Mouse (Mus musculus) neural tube, embryonic 10.5 days (tissue): ENCODE results near the gene Prrc2b.

Experiments used
- DNase-seq: peaks from one replicate; pipeline ENCODE4 v3.0.0-alpha.2; 2017; ENCODE audit warnings: low spot score; ENCODE audit errors: extremely low spot score

Prrc2b gene

DNA sequence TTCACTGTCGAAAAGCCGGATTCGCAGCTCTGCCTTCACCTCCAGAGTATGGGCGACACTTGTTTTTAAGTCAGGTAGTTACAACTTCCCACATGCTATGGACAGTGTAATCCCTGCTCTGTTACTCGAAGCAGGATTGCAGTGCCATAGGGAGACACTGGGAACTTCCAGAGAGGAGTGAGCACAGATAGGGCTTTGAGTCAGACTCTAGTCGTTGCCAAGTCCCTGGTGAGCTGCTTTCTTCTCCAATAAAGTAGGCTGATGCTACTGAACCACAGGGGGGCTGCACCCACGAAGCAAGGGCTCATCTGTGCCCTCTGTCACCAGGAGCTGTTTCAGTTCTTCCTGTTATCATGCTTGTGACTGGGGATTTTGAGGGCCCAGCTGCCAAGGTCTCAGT is 70.7 kb downstream of the Prrc2b start:
- DNase-seq: no peak

DNA sequence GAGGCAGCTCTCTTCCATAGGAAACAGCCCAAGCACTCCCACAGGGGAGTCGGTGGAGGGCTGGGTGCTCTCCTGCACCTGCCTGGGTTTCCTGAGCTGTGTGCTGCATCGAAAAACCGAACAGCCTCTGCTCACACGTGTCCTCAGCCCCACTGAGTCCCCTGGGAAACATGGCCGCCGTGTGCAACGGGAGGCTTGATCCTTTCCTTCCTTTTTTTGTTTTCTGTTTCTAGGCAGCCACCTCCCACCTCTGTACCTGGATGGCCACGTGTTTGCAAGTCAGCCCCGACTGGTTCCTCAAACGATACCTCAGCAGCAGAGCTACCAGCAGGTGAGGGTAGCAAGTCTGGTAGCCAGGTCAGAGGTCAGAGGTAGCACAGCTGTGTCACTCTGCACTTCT is 71.2 kb downstream of the Prrc2b start:
- no peak for DNase-seq

- no peak for DNase-seq
Observed at GRCm38 (mm10) chr2:32235433-32235832, 84.6 kb downstream of the Prrc2b start.

DNA sequence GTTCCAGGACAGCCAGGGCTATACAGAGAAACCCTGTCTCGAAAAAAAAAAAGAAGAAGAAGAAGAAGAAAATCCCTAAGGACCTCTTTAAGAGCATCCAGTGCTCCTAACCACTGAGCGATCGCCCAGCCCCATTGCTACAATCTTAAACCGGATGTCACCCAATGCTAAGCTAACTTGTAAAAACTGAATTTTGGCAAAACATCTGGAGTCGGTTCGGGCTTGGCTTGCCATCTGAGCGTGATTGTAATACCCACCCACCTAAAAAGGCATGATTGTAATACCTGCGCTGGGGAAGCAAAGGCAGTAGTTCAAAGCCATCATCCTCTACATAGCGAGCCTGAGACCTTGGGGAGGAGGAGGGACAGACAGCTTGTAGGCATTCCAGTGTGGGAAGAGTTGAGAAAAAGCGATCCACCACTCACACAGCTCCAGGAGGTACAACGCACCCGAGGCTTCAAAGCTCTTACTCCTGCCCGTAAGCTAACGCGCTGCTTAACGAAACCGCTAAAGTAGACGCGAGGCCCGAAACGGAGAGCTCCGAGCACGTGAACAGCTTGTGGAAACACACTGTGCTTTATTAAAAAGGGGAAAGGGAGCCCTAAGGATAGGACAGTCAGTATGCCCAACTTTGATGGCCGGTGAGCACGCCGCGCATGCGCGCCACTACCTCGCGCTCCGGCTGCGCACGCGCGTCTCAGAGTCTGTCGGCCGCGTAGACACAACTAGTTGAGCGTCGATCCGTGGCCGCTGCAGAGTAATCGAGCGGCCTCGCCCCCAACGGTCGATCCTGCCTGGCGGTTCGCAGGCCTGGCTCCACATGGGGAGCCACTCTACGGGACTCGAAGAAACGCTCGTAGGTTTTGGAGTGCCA is 85.2 kb downstream of the Prrc2b start, which contains the start of gene Pomt1:
Pomt1 (plus strand) TSS at position 705 of the 874 bp plus-strand sequence.
- DNase-seq: peak; percentile 92

DNA sequence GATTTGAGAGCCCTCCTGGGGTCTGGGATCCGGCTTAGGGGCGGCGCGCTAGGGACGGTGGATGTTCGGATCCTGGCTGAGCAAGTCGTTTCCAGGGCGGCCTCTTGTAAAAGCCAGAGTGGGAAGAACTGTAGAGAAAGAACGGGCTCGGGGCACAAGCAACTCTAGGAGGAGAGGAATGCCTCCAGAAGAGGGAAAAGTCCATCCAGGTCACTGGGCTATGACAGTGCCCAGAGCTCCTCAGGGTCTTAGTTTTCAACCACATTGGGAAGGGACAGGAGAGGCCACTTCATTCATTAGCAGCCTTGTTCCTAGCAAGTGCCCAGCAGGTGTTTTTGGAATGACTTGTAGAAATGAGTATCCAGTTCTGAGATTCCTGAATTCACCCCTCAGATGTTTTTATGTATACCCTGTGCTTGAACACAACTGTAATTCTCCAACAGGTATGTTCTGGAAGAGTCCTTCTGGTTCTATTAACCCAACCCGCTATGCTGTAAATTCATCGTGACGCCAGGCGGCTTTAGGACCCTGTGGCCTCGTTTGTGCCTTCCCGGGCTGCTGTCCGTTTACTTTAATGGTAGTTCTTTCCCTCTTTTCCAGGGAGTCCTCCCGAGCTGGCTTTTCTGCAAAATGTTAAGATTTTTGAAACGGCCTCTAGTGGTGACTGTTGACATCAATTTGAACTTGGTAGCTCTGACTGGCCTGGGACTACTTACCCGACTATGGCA is 86.0 kb downstream of the Prrc2b start:
- peak; percentile 63 for DNase-seq

GRCm38 (mm10) chr2:32237571-32237970 is 86.7 kb downstream of the Prrc2b start:
- no peak for DNase-seq

DNA sequence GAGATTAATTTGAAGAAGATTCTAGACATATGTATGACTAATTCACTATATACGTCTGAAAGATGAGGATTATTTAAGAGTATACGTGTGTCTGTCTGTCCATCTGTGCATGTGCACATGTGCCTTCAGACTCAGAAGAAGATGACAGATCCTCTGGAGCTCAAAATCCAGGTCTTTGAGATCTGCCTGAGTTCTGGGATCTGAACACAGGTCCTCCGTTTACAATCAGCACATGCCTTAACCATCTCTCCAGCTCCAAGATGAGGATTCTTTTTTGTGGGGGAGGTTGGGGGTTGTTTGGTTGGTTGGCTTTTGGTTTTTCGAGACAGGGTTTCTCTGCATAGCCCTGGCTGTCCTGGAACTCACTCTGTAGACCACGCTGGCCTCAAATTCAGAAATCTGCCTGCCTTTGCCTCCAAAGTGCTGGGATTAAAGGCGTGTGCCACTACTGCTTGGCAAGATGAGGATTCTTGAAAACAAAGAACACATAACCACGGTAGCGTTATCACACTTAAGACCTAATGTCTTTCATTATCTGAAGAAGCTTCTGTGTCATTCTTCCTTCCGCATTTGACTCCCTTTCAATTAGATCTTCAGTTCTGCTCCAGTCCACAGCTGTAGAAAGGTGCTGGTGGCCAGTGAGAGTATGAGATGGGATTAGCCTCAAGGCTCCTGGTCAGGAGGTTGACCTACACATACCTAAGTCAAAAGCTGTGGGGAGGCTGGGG is 88.0 kb downstream of the Prrc2b start:
- no peak for DNase-seq

GRCm38 (mm10) chr2:32240591-32240990 is 89.7 kb downstream of the Prrc2b start:
- DNase-seq: no peak

GRCm38 (mm10) chr2:32242986-32243385 is 92.1 kb downstream of the Prrc2b start:
- DNase-seq: no peak

DNA sequence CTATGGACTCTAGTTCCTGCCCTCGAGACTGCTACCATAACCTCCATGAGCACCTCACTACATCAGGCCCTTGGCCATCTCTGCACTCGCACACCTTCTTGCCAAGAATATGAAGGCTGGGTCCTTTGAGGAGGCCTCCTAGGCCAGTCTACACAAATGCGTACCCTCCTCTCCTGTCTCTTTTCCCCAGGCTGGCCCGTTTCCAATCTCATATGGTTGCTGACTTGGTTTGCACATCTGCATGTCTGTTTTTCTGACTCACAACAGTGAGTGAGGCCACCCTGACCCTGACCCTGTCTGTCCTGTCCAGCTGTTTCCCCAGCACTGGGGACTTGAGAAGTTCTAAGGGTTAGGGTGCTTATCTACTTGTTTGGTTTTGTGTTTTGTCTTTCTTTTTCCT is 95.9 kb downstream of the Prrc2b start:
- no peak for DNase-seq

- no peak for DNase-seq
Observed at GRCm38 (mm10) chr2:32248377-32249361, 97.8 kb downstream of the Prrc2b start.

DNA sequence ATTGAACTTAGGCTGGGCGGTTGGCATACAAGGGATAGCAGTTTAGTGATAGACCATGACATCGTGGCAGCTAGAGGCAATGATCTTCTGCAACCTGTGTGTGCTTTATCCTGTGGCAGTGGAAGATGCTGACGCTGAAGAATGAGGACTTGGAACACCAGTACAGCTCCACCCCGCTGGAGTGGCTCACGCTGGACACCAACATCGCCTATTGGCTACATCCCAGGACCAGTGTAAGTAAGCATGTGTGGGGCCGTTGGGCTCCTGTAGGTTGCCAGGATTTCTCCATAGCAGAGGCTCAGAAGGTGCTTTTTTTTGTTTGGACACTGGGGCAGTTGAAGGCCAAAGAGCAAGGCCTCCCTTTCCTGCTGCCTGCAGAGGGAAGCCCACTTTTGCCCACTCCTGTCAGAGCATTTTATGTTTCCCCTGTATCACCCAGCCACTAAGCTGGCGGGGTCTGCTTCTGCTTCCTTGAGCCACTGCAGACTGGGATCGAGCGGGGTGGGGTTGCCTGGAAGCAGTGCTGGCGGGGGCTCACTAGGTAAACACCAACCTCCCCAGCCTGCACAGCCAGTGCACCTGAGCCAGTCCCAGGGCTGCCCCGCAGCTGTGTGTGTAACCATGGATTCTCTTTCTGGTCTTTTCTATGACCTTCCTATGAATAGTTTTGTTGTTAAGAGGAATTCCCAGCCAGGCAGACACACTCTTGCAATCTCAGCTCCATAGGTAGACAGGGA is 101.1 kb downstream of the Prrc2b start:
- no peak for DNase-seq

GRCm38 (mm10) chr2:32252658-32253057 is 101.8 kb downstream of the Prrc2b start:
- no peak for DNase-seq

- no peak for DNase-seq
Observed at GRCm38 (mm10) chr2:32253352-32253751, 102.5 kb downstream of the Prrc2b start.

GRCm38 (mm10) chr2:32254563-32254962 is 103.7 kb downstream of the Prrc2b start:
- DNase-seq: no peak

GRCm38 (mm10) chr2:32256273-32256672 is 105.4 kb downstream of the Prrc2b start:
- DNase-seq: no peak

DNA sequence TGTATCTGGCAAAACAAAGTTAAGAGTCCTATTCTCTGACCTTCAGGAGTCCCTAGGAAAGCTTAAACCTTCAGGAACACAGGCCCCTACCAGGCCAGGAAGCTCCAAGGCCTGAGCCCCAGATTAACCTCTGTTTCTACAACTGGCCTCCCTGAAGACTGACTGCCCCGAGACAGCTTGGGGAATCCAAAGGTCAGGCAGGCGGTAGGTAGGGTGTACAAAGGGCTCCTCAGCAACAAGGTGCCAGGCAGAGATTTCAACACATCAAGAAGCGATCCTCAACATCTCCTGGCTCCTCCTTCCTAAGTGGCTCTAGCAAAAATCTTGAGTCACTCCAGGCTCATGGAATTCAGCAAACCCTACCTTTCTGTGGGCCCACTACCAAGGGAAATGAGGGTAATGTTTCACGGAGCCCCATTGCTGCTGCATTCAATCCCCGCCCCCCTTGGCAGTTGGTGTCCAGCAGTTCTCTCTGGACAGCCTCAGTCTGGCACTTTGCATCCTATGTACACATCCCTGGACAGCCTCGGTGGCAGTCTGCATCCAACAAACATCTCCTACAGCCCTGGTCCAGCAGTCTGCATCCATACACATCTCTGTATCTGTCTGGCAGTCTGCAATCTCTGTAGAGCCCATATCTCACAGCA is 108.1 kb downstream of the Prrc2b start:
- DNase-seq: peak; percentile 20

GRCm38 (mm10) chr2:32259657-32260417 is 109.0 kb downstream of the Prrc2b start, which contains the start of gene Uck1:
Uck1 (minus strand) TSS chr2:32260159.
- peak; percentile 87 for DNase-seq

DNA sequence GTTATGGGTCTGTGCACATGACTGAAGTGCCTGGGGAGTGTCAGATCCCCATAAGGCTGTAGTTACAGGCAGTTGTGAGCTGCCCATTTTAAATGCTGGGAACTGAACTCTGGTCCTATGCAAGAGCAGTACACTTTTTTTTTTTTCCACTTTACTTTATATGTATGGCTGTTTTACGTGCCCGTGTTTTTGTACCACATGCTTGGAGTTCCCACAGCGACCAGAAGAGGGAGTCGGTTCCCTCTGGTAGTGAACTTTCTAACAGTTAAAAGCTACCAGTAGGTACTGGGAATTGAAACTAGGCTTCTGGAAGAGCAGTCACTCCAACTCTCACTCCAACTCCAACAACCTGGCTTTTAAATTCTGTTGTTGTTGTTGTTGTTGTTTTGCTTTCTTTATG is 109.8 kb downstream of the Prrc2b start:
- peak; percentile 22 for DNase-seq
